Mouse (Mus musculus): ENCODE results near the gene 1500015O10Rik. TPM values are rescaled to one million over a fixed set of nuclear protein-coding genes. Genes with fewer than 3 reads are reported as not detected.

1500015O10Rik gene
- polyA plus RNA-seq, 1 experiment, result not detected

DNA sequence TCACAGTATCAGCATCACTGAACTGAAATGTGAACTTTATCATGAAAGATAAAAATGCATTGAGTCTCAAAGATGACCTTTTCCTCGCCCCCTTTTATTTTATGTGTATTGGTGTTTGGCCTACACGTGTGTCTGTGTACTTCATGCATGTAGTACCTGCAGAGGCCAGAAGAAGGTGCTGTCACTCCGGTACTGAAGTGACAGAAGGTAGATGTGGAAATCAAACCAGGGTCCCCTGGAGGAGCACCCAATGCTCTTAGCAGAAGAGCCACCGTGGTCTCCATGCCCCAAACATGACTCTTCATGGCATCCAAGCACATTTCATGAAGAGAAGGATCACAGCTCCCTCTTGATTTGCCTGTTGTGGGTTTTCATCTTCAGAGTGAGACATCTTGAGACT lies 1.7 kb downstream of the 1500015O10Rik start:
- Histone ChIP-seq H3K36me3 (replicated peaks; ENCODE audit: low read length) (no peaks in the 10 kb centered on the region), H3K9me3 (peaks cover 10% of the 10 kb centered on the region; the same call in 1 of the 2 replicates), H3K4me1 (no peaks in the 10 kb centered on the region), H3K27me3 (replicated peaks) (peaks cover 10% of the 10 kb centered on the region), H3K4me3 (replicated peaks) (no peak overlapping the region)
- TF ChIP-seq FLI1 (IDR thresholded peaks at IDR 0.05; ENCODE audit: low read length), result no peak
- no peak for TF ChIP-seq GATA1 (IDR thresholded peaks at IDR 0.05; ENCODE audit: borderline replicate concordance, low read length)

DNA sequence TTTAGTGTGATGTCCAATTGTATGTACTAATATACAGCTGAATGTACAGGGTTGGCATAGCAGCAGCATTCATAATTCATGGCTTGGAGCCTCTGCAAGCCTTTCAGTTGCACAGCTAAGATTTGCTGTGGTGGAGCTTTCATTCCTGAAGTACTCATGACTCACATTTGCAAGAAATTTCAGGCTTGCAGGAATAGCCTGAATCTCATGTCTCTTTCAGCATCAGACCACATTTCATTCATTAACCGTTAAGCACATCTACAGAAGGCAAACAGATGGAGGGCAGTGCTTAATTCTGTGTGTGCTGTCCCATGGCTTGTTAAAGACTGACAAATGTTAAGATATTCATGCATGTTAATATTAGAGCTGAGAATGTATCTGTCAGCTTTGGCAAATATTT lies 2.3 kb downstream of the 1500015O10Rik start:
- H3K4me1 ChIP-seq, result peaks cover under 1% of the 10 kb centered on the region
- peaks cover 10% of the 10 kb centered on the region for H3K27me3 ChIP-seq (replicated peaks)
- H3K36me3 ChIP-seq (replicated peaks; ENCODE audit: low read length), result no peaks in the 10 kb centered on the region
- TF ChIP-seq FLI1 (IDR thresholded peaks at IDR 0.05; ENCODE audit: low read length) (no peak), GATA1 (IDR thresholded peaks at IDR 0.05; ENCODE audit: borderline replicate concordance, low read length) (no peak)
- H3K9me3 ChIP-seq, result peaks cover 10% of the 10 kb centered on the region; the same call in 1 of the 2 replicates
- H3K4me3 ChIP-seq (replicated peaks), result no peak overlapping the region

GRCm38 (mm10) chr1:43737812-43738518 lies 7.6 kb downstream of the 1500015O10Rik start:
- peaks cover 4% of the 10 kb centered on the region; the same call in 1 of the 2 replicates for H3K9me3 ChIP-seq
- TF ChIP-seq GATA1 (IDR thresholded peaks at IDR 0.05; ENCODE audit: borderline replicate concordance, low read length) (no peak), FLI1 (IDR thresholded peaks at IDR 0.05; ENCODE audit: low read length) (no peak)
- H3K36me3 ChIP-seq (replicated peaks; ENCODE audit: low read length), result no peaks in the 10 kb centered on the region
- no peak overlapping the region for H3K4me3 ChIP-seq (replicated peaks)
- H3K4me1 ChIP-seq, result peaks cover 4% of the 10 kb centered on the region
- H3K27me3 ChIP-seq (replicated peaks), result peaks cover 2% of the 10 kb centered on the region

- Histone ChIP-seq H3K36me3 (replicated peaks; ENCODE audit: low read length) (no peaks in the 10 kb centered on the region), H3K27me3 (replicated peaks) (peaks cover 2% of the 10 kb centered on the region), H3K4me1 (peaks cover 4% of the 10 kb centered on the region), H3K9me3 (peaks cover 4% of the 10 kb centered on the region; the same call in 1 of the 2 replicates), H3K4me3 (replicated peaks) (no peak overlapping the region)
- TF ChIP-seq GATA1 (IDR thresholded peaks at IDR 0.05; ENCODE audit: borderline replicate concordance, low read length) (no peak), FLI1 (IDR thresholded peaks at IDR 0.05; ENCODE audit: low read length) (no peak)
Observed at GRCm38 (mm10) chr1:43738519-43738894, 8.1 kb downstream of the 1500015O10Rik start.

- Histone ChIP-seq H3K9me3 (no peaks in the 10 kb centered on the region), H3K36me3 (replicated peaks; ENCODE audit: low read length) (peaks cover 87% of the 10 kb centered on the region), H3K27me3 (replicated peaks) (no peaks in the 10 kb centered on the region), H3K4me1 (no peaks in the 10 kb centered on the region), H3K4me3 (replicated peaks) (no peak overlapping the region)
- TF ChIP-seq FLI1 (IDR thresholded peaks at IDR 0.05; ENCODE audit: low read length) (no peak), GATA1 (IDR thresholded peaks at IDR 0.05; ENCODE audit: borderline replicate concordance, low read length) (no peak)
Observed at GRCm38 (mm10) chr1:43754448-43755312, 24.3 kb downstream of the 1500015O10Rik start.

GRCm38 (mm10) chr1:43760085-43760484 lies 29.7 kb downstream of the 1500015O10Rik start:
- H3K9me3 ChIP-seq, result no peaks in the 10 kb centered on the region
- no peak overlapping the region for H3K4me3 ChIP-seq (replicated peaks)
- peaks cover 91% of the 10 kb centered on the region for H3K36me3 ChIP-seq (replicated peaks; ENCODE audit: low read length)
- TF ChIP-seq GATA1 (IDR thresholded peaks at IDR 0.05; ENCODE audit: borderline replicate concordance, low read length) (no peak), FLI1 (IDR thresholded peaks at IDR 0.05; ENCODE audit: low read length) (no peak)
- H3K27me3 ChIP-seq (replicated peaks), result no peaks in the 10 kb centered on the region
- H3K4me1 ChIP-seq, result no peaks in the 10 kb centered on the region

GRCm38 (mm10) chr1:43764481-43764880 lies 34.1 kb downstream of the 1500015O10Rik start:
- Histone ChIP-seq H3K36me3 (replicated peaks; ENCODE audit: low read length) (peaks cover 85% of the 10 kb centered on the region), H3K27me3 (replicated peaks) (no peaks in the 10 kb centered on the region), H3K9me3 (no peaks in the 10 kb centered on the region), H3K4me3 (replicated peaks) (no peak overlapping the region), H3K4me1 (peaks cover 10% of the 10 kb centered on the region)
- TF ChIP-seq GATA1 (IDR thresholded peaks at IDR 0.05; ENCODE audit: borderline replicate concordance, low read length) (no peak), FLI1 (IDR thresholded peaks at IDR 0.05; ENCODE audit: low read length) (no peak)

DNA sequence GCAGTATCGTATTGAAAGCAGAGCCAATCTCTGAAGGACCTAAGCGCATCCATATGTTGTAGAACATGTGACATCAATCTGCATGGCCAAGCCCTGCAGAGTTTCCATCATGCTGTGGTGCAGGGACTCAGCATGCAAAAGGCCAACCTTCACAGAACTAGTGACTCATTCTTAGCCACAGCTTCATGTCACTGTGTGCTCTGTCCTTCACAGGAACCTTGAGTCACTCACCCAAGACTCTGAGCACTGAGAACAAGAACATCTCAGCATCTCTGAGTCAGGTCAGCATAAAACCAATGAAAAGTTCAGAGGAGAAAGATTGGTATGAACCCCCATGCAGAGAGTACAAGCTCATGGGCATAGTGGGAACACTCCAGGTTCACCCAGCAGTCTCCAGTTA lies 35.9 kb downstream of the 1500015O10Rik start:
- H3K4me3 ChIP-seq (replicated peaks), result no peak overlapping the region
- TF ChIP-seq FLI1 (IDR thresholded peaks at IDR 0.05; ENCODE audit: low read length) (no peak), GATA1 (IDR thresholded peaks at IDR 0.05; ENCODE audit: borderline replicate concordance, low read length) (no peak)
- peaks cover 88% of the 10 kb centered on the region for H3K36me3 ChIP-seq (replicated peaks; ENCODE audit: low read length)
- H3K4me1 ChIP-seq, result peaks cover 10% of the 10 kb centered on the region
- H3K9me3 ChIP-seq, result no peaks in the 10 kb centered on the region
- H3K27me3 ChIP-seq (replicated peaks), result no peaks in the 10 kb centered on the region

- TF ChIP-seq FLI1 (IDR thresholded peaks at IDR 0.05; ENCODE audit: low read length) (no peak), GATA1 (IDR thresholded peaks at IDR 0.05; ENCODE audit: borderline replicate concordance, low read length) (no peak)
- no peaks in the 10 kb centered on the region for H3K27me3 ChIP-seq (replicated peaks)
- H3K36me3 ChIP-seq (replicated peaks; ENCODE audit: low read length), result peaks cover 85% of the 10 kb centered on the region
- H3K4me1 ChIP-seq, result peaks cover 10% of the 10 kb centered on the region
- no peak overlapping the region for H3K4me3 ChIP-seq (replicated peaks)
- no peaks in the 10 kb centered on the region for H3K9me3 ChIP-seq
Observed at GRCm38 (mm10) chr1:43768385-43768990, 38.1 kb downstream of the 1500015O10Rik start.

All from megakaryocyte, embryonic 14.5 days (primary cell).